Comparison of ENCODE assay signal across 19 mouse cellular contexts in the genomic region with DNA sequence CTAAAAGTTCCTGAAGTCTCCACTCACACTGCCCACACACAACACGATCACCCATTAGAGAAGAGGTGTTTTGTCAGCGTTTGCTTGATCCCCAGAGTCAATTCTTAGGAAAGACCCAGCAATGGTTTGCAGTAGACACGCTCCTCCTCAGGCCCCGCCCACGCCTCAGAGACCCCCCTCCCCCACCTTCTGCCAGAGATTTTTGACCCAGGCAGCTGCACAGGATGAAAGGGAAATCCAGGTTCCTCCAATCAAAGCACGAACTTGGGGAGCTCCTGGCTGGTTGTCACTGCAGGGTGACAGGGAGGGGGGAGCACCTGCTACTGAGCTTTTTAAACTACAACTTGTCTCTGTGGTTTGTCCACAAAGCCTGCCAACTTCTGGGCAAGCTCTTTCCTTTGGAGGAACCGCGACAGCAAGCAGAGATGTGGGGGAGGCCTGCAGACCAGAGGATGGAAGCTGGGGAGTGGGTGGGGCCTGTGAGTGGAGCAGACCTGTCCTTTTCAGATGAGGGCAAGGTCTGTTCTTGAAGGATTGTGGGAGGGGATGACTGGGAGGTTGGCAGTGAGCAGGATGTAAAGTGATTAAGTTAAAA.
DNase-seq lines count a peak whose midpoint lies in the region; ATAC-seq and TF ChIP-seq lines count a peak whose summit lies in the region.
"Had no signal": no experiment of that assay in that cellular context is flagged by ENCODE, and none has a peak within 500 bp of the region (broad histone marks: within the 10 kb centered on the region; RNA-seq: fewer than 3 reads in every experiment).

No protein-coding gene starts in this region.

- no peak overlapping the region for H3K4me2 ChIP-seq in hindbrain, embryonic 13.5 days
- no peak overlapping the region for H3K4me2 ChIP-seq in hindbrain, embryonic 16.5 days (ENCODE audit: low read length)
- H3K4me2 ChIP-seq in myocyte (ENCODE audit: low read depth), result peak overlapping the region; percentile 38
- H3K4me2 ChIP-seq: embryonic facial prominence, embryonic 15.5 days; heart, embryonic 11.5 days; kidney, embryonic 15.5 days had no signal

- no peaks in the 10 kb centered on the region for H3K4me1 ChIP-seq in hindbrain, embryonic 13.5 days (replicated peaks)
- H3K4me1 ChIP-seq in hindbrain, embryonic 16.5 days (ENCODE audit: control insufficient read depth, insufficient read depth, low read depth, low read length), result no peaks in the 10 kb centered on the region
- H3K4me1 ChIP-seq: embryonic facial prominence, embryonic 15.5 days had no signal

- no peaks in the 10 kb centered on the region for H3K9me3 ChIP-seq in hindbrain, embryonic 13.5 days
- 0 out of 2 replicates have a peak, but pooled peaks cover under 1% of the 10 kb centered on the region for H3K9me3 ChIP-seq in hindbrain, embryonic 16.5 days (ENCODE audit: control insufficient read depth, low read length)
- H3K9me3 ChIP-seq: embryonic facial prominence, embryonic 15.5 days; kidney, embryonic 15.5 days had no signal

- H3K4me3 ChIP-seq in hindbrain, embryonic 13.5 days, result no peak overlapping the region
- no peak overlapping the region for H3K4me3 ChIP-seq in hindbrain, embryonic 16.5 days (ENCODE audit: low read length)
- no peak overlapping the region for H3K4me3 ChIP-seq in myocyte
- H3K4me3 ChIP-seq: embryonic facial prominence, embryonic 15.5 days; kidney, embryonic 15.5 days; megakaryocyte, embryonic 14.5 days had no signal

- no peaks in the 10 kb centered on the region for H3K79me2 ChIP-seq in myocyte (ENCODE audit: control insufficient read depth, insufficient read depth)

- DNase-seq in ES-CJ7 (ENCODE audit: low read depth, low spot score), result peak; percentile 73
- DNase-seq in gastrocnemius, postnatal 10 days, result no peak
- DNase-seq in left cerebral cortex, postnatal 14 days (ENCODE audit: low spot score in 2 of 2), result no peak
- DNase-seq: B cell, adult 2 months; cerebellum, adult 8-10 months; heart, postnatal 14 days; spleen, adult 18-20 months had no signal

- no peak overlapping the region for H3K27ac ChIP-seq in hindbrain, embryonic 13.5 days
- no peak overlapping the region for H3K27ac ChIP-seq in hindbrain, embryonic 16.5 days (ENCODE audit: low read depth, low read length)
- H3K27ac ChIP-seq: embryonic facial prominence, embryonic 15.5 days; hindbrain, postnatal 0 days; kidney, embryonic 15.5 days had no signal

- no peak overlapping the region for H3ac ChIP-seq in myocyte (ENCODE audit: control insufficient read depth, insufficient read length)

- peaks cover 40% of the 10 kb centered on the region for H3K27me3 ChIP-seq in hindbrain, embryonic 13.5 days
- no peaks in the 10 kb centered on the region for H3K27me3 ChIP-seq in hindbrain, embryonic 16.5 days (replicated peaks; ENCODE audit: control insufficient read depth, insufficient read depth, low read length)
- H3K27me3 ChIP-seq in myocyte (ENCODE audit: control insufficient read depth, insufficient read depth, insufficient read length), result no peaks in the 10 kb centered on the region
- H3K27me3 ChIP-seq: embryonic facial prominence, embryonic 15.5 days; kidney, embryonic 15.5 days had no signal

- 0 out of 2 replicates have a peak, but pooled peaks have one; percentile 36 for ATAC-seq in hindbrain, embryonic 13.5 days (ENCODE audit: low FRiP score)
- ATAC-seq in hindbrain, embryonic 16.5 days, result no peak
- peak; percentile 85 for ATAC-seq in common myeloid progenitor, adult 5-6 weeks (replicated peaks; ENCODE audit: low read depth, poor library complexity, severe bottlenecking)
- no peak for ATAC-seq in megakaryocyte, adult 5-6 weeks (ENCODE audit: poor library complexity, severe bottlenecking)
- ATAC-seq: hindbrain, postnatal 0 days; intestine, postnatal 0 days; lung, postnatal 0 days had no signal

- H3K36me3 ChIP-seq in hindbrain, embryonic 13.5 days, result no peaks in the 10 kb centered on the region
- H3K36me3 ChIP-seq in hindbrain, embryonic 16.5 days (ENCODE audit: control insufficient read depth, insufficient read depth, low read length), result no peaks in the 10 kb centered on the region
- H3K36me3 ChIP-seq in myocyte (ENCODE audit: control insufficient read depth, insufficient read depth), result no peaks in the 10 kb centered on the region
- H3K36me3 ChIP-seq: embryonic facial prominence, embryonic 15.5 days; kidney, embryonic 15.5 days had no signal

- intact Hi-C loops in left cerebral cortex, postnatal 14 days (cut with DNase I), result no loop called here

- 25% methylated on average over 8 of the region's 8 CpGs for WGBS in hindbrain, embryonic 13.5 days
- 21% methylated on average over 8 of the region's 8 CpGs for WGBS in hindbrain, embryonic 16.5 days

- no peak for TF ChIP-seq POLR2A in myocyte (IDR thresholded peaks at IDR 0.05; ENCODE audit: insufficient read length, low read depth)

- H3K9ac ChIP-seq in hindbrain, embryonic 13.5 days, result no peak overlapping the region
- no peak overlapping the region for H3K9ac ChIP-seq in hindbrain, embryonic 16.5 days (ENCODE audit: low read depth, low read length)
- H3K9ac ChIP-seq: embryonic facial prominence, embryonic 15.5 days; kidney, embryonic 15.5 days had no signal

TF ChIP-seq in myocyte, 11 proteins besides CTCF, POLR2A, EP300 and RAD21:
- TF ChIP-seq MYOD1 (IDR thresholded peaks at IDR 0.05; ENCODE audit: control insufficient read depth in 1 of 3, insufficient read length in 2 of 3, low read depth in 2 of 3) (peak in 2 of 3 experiments; percentile 29 to 37), SRF (IDR thresholded peaks at IDR 0.05; ENCODE audit: control insufficient read depth, insufficient read length, low read depth) (no peak), E2F4 (IDR thresholded peaks at IDR 0.05; ENCODE audit: insufficient read depth) (no peak), MYOG (IDR thresholded peaks at IDR 0.05; ENCODE audit: control insufficient read depth in 1 of 3, insufficient read depth in 1 of 3, insufficient read length in 2 of 3, low read depth in 2 of 3) (peak in 1 of 3 experiments; percentile 26)
TF ChIP-seq in myocyte: peak in this region for 2.

Comparison
In these comparisons a context has a peak if more than half of its experiments do, and no peak if none do; other contexts are left out.
1. ATAC-seq: peak in hindbrain, embryonic 13.5 days (single experiment) and common myeloid progenitor, adult 5-6 weeks (single experiment); none in hindbrain, embryonic 16.5 days (single experiment) and megakaryocyte, adult 5-6 weeks (single experiment).